Mouse (Mus musculus) intestine, embryonic 16.5 days (tissue): Measurements from ENCODE around the gene Fgf2. TPM values are rescaled to one million over a fixed set of nuclear protein-coding genes. Genes with fewer than 3 reads are reported as not detected.

ENCODE experiments used
- ATAC-seq: fragments of 200-750 bp; cut with Nextera tagmentation; 2 replicates; pipeline ENCODE4 v1.8.0; 2017; ENCODE audit warnings: moderate TSS enrichment, moderate library complexity
- H3K27ac ChIP-seq: fragments of 300-500 bp; sonication (generic); 2 replicates; pipeline ENCODE4 v1.5.1; 2014; ENCODE audit warnings: mild to moderate bottlenecking, low read length
- H3K27me3 ChIP-seq: fragments of 300-500 bp; sonication (generic); replicated peaks from 2 replicates; pipeline ENCODE4 v1.6.1; 2014; ENCODE audit warnings: low read length, control low read depth, mixed read lengths; ENCODE audit not compliant: control insufficient read depth, insufficient read depth
- H3K36me3 ChIP-seq: fragments of 300-500 bp; sonication (generic); 2 replicates; pipeline ENCODE4 v1.6.1; 2014; ENCODE audit warnings: low read length, control low read depth; ENCODE audit not compliant: control insufficient read depth, insufficient read depth
- H3K4me1 ChIP-seq: fragments of 300-500 bp; sonication (generic); 2 replicates; pipeline ENCODE4 v1.6.1; 2014; ENCODE audit warnings: low read length, control low read depth, mixed read lengths; ENCODE audit not compliant: control insufficient read depth, insufficient read depth
- H3K4me2 ChIP-seq: fragments of 300-500 bp; sonication (generic); 2 replicates; pipeline ENCODE4 v1.6.1; 2014; ENCODE audit warnings: low read depth, low read length, control low read depth
- H3K4me3 ChIP-seq: fragments of 300-500 bp; sonication (generic); 2 replicates; pipeline ENCODE4 v1.5.1; 2014; ENCODE audit warnings: mild to moderate bottlenecking, low read length
- H3K9ac ChIP-seq: fragments of 300-500 bp; sonication (generic); 2 replicates; pipeline ENCODE4 v1.6.1; 2014; ENCODE audit warnings: low read depth, low read length
- H3K9me3 ChIP-seq: fragments of 300-500 bp; sonication (generic); 2 replicates; pipeline ENCODE4 v1.6.1; 2016; ENCODE audit warnings: low read length, control low read depth; ENCODE audit not compliant: control insufficient read depth
- WGBS: fragments of 180-500 bp; shearing (Covaris S2); extraction: QIAGEN DNeasy Blood & Tissue Kit; methylation state at CpG from one replicate; pipeline ENCODE4 v1.1.7; 2014; 5-methylcytosine and 5-hydroxymethylcytosine counted together
- polyA plus RNA-seq: library from polyadenylated mRNA; unstranded; fragments of >200 nt; fragmentation: Nextera tagmentation; extraction: Ambion mirVana; gene quantifications from 2 replicates; pipeline ENCODE4 v1.2.1, GENCODE M21; 2015

Gene Fgf2
- polyA plus RNA-seq, 1 experiment from 2014 or later, result 2.1 TPM

DNA sequence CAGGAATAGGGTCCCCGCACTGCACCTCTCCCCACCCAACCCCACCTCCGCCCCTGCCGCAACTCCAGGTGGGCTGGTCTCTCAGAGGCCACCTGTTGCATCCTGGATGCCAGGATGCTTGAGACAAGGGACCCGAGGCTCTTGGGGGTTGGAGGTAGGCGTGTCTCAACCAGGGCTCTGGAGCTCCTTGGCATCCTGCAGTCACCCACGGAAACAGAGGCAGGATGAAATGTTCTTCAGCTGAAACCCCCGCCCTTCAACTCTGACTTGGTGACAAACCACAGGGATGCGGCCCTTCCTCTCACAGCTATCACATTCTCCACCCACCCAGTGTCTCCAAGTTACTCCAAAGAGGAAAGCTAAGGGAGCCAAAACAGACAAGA, 1.0 kb downstream of the Fgf2 start:
- H3K27ac ChIP-seq, result no peak overlapping the region
- ATAC-seq, result no peak
- H3K4me1 ChIP-seq, result peaks cover 12% of the 10 kb centered on the region
- H3K27me3 ChIP-seq, result peaks cover 19% of the 10 kb centered on the region; the same call in 1 of the 2 replicates
- 13% methylated on average over 8 of the region's 8 CpGs for WGBS
- H3K9me3 ChIP-seq, result no peaks in the 10 kb centered on the region
- H3K4me2 ChIP-seq, result peak overlapping the region; percentile 97
- peak overlapping the region; percentile 79 for H3K9ac ChIP-seq
- peak overlapping the region; percentile 72 for H3K4me3 ChIP-seq
- H3K36me3 ChIP-seq, result no peaks in the 10 kb centered on the region

DNA sequence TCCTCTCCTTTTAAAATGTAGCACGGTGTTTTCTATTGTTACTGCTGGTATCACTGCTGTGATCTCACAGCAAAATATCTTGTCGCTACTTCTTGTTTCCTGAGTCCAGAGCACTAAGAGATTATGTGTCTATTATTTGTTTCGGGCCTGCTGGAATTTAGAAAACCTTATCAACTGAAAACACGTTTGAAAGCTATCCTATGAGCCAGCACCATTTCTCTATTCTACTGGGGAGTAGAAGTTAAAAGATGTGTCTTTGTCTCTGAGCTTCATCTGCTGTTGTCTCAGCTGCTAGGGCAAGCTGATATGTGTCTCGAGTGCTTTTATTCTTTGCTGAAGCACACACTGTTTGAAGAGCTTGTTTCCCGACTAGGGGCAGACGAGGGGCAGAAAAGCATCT, 2.2 kb downstream of the Fgf2 start:
- no peak for ATAC-seq
- H3K9ac ChIP-seq, result no peak overlapping the region
- no peak overlapping the region for H3K27ac ChIP-seq
- H3K4me2 ChIP-seq, result no peak overlapping the region
- WGBS, result 68% methylated on average over 7 of the region's 7 CpGs
- no peaks in the 10 kb centered on the region for H3K9me3 ChIP-seq
- H3K4me1 ChIP-seq, result peaks cover 12% of the 10 kb centered on the region
- H3K36me3 ChIP-seq, result no peaks in the 10 kb centered on the region
- H3K27me3 ChIP-seq, result peaks cover 19% of the 10 kb centered on the region; the same call in 1 of the 2 replicates
- no peak overlapping the region for H3K4me3 ChIP-seq

DNA sequence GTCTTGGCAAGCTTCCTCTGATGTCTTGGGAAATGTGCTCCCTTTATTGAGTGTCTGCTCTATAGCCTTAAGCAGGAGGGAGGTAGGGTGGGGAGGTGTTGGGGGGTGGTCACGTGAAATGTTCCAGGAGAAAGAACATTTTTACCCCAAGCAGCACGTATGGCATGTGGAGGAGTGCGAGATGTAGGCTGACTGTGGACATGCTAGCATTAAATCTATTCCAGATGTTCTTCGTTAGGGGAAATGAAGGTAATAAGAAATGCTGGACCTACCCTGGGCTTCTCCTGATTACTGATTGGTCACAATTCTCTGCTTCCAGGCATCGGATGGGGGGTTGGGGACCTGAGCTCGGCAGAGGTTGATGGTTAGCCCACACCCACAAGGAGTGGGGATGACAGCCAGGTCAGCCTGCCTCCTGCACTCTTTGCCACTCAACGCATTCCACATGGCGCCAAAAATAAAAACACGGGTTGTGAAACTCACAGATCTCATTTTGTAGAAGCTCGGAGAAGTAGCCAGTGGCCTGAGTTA, 5.9 kb downstream of the Fgf2 start:
- Histone ChIP-seq H3K4me2 (no peak overlapping the region), H3K36me3 (no peaks in the 10 kb centered on the region), H3K9ac (no peak overlapping the region), H3K4me3 (no peak overlapping the region), H3K4me1 (peaks cover under 1% of the 10 kb centered on the region; the same call in 1 of the 2 replicates), H3K9me3 (no peaks in the 10 kb centered on the region), H3K27me3 (peaks cover 5% of the 10 kb centered on the region; the same call in 1 of the 2 replicates), H3K27ac (no peak overlapping the region)
- 81% methylated on average over 10 of the region's 10 CpGs for WGBS
- ATAC-seq, result no peak

DNA sequence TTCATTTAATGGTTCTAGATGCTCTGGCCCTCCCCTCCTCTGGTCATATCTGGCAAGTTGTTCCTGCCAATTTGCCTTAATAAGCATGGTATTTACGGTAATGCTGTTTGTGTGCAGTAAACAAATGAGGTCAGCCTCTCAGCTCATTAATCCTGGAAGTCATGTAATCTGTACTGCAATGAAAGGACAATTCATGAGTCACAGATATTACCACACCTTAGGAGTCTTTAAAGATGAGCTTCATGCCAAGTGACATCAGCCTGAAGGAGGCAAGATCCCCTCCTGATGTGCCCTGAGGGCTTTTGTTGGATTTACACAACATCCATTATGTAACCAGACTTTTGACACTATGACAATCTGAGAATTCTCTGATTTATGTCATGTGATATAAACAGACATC, 6.6 kb downstream of the Fgf2 start:
- no peak for ATAC-seq
- Histone ChIP-seq H3K27me3 (0 out of 2 replicates have a peak, but pooled peaks cover 2% of the 10 kb centered on the region), H3K4me1 (no peaks in the 10 kb centered on the region), H3K4me3 (no peak overlapping the region), H3K27ac (no peak overlapping the region), H3K9me3 (no peaks in the 10 kb centered on the region), H3K36me3 (no peaks in the 10 kb centered on the region), H3K9ac (no peak overlapping the region), H3K4me2 (no peak overlapping the region)
- 73% methylated on average over 1 of the region's 1 CpGs for WGBS

DNA sequence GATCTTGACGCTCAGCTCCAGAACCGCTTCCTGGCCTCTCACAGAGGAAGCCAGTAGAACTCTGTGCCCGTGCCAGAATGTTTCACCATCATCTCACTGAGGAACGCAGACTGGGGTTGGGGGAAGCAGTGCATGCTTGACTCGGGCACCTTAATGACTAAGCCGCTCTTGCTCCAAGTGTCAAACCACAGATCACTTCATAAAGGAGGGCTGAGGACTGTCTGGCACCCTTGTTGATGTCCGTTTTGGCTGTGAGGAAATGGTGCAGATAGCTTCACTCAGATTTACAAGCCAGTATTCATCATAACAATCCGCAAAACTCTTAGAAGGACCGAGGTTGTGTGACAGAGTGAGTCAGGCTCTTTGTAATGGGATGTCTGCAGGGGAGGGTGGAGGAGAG, 12.6 kb downstream of the Fgf2 start:
- no peaks in the 10 kb centered on the region for H3K36me3 ChIP-seq
- no peak for ATAC-seq
- WGBS, result 67% methylated on average over 9 of the region's 9 CpGs
- H3K4me3 ChIP-seq, result no peak overlapping the region
- H3K9me3 ChIP-seq, result no peaks in the 10 kb centered on the region
- no peak overlapping the region for H3K9ac ChIP-seq
- H3K4me1 ChIP-seq, result 0 out of 2 replicates have a peak, but pooled peaks cover 3% of the 10 kb centered on the region
- no peak overlapping the region for H3K4me2 ChIP-seq
- H3K27me3 ChIP-seq, result no peaks in the 10 kb centered on the region
- no peak overlapping the region; the same call in 1 of the 2 replicates for H3K27ac ChIP-seq

DNA sequence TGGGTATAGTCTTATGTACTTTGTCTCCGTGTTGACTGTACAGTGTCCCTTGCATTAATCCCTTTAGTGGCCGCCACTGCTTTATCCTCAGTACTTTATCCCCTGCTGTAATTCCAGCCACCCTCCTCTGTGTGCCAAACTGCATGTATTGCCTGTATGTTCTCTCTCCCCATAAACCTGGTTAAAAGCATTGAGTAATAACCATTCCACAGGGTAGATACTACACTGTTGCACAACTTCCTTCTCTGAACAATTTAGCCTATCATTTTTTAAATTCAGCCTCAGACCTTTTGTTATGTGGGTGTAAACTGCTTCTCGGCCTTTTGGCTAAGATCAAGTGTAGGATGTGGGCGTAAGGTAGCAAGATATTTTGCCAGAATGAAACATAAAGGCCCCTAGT, 17.0 kb downstream of the Fgf2 start:
- peaks cover 11% of the 10 kb centered on the region for H3K4me1 ChIP-seq
- H3K4me2 ChIP-seq, result no peak overlapping the region
- no peak overlapping the region for H3K4me3 ChIP-seq
- no peaks in the 10 kb centered on the region for H3K36me3 ChIP-seq
- no peaks in the 10 kb centered on the region for H3K27me3 ChIP-seq
- H3K9ac ChIP-seq, result no peak overlapping the region
- H3K9me3 ChIP-seq, result no peaks in the 10 kb centered on the region
- ATAC-seq, result peak; percentile 29; the same call in 1 of the 2 replicates
- no peak overlapping the region for H3K27ac ChIP-seq
- WGBS, result 85% methylated on average over 4 of the region's 4 CpGs

DNA sequence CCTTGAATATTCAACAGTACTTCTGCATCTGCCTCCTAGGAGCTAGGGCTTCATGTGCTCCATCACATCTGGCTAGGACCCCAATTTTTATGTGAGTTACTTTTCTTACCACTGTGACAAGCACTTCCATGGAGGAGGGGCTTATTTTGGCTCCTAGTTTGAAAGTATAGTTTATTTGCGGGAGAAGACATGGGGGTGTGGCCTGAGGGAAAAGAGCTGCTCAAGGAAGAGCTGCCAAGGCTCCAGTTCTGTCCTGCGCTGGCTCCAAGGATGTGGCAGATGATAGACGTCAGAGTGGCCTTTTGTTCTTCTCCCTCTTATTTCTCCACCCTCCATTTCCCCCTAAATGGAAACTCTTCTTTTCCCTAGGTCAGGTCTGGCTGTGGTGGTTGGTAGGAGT, 17.8 kb downstream of the Fgf2 start:
- WGBS, result 43% methylated on average over 3 of the region's 3 CpGs
- ATAC-seq, result peak; percentile 31; the same call in 1 of the 2 replicates
- Histone ChIP-seq H3K9ac (no peak overlapping the region), H3K4me3 (no peak overlapping the region), H3K4me1 (peaks cover 9% of the 10 kb centered on the region), H3K9me3 (no peaks in the 10 kb centered on the region), H3K36me3 (no peaks in the 10 kb centered on the region), H3K27ac (0 out of 2 replicates have a peak overlapping the region, but pooled peaks have one; percentile 3), H3K4me2 (no peak overlapping the region), H3K27me3 (no peaks in the 10 kb centered on the region)

DNA sequence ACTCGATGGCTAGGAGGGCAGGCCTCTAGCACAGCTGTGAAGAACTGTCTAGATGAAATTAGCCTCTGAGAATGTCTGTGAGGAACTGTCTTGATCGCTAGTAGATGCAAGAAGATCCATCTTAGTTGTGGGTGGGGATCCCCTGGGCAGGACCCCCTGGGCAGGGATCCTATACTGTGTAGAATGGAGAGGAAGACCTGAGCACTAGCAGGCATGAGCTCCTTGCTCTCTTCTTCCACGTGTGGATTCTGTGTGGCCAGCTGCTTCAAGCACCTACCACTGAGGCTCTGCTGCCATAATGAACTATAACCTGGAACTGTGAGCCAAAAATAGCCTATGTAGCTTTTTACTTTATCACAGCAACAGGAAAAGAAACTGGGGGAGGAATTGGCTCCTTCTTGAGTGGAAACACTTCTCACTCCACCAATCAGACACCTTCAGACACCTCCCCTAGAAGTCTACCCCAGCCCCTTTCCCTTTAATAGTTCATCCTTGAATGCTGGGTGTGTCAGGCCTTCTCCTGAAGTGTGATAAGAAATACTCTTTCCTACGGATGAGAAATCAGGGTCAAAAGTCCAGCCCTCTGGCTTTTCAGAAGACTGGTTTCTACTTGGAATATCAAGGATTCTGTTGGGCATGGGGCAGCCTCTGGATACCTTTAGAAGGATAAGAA, 18.4 kb downstream of the Fgf2 start:
- Histone ChIP-seq H3K4me1 (peaks cover 9% of the 10 kb centered on the region), H3K27ac (0 out of 2 replicates have a peak overlapping the region, but pooled peaks have one; percentile 3), H3K4me2 (no peak overlapping the region), H3K9ac (no peak overlapping the region), H3K27me3 (no peaks in the 10 kb centered on the region), H3K4me3 (no peak overlapping the region), H3K9me3 (no peaks in the 10 kb centered on the region), H3K36me3 (no peaks in the 10 kb centered on the region)
- 49% methylated on average over 4 of the region's 4 CpGs for WGBS
- ATAC-seq, result peak; percentile 86

DNA sequence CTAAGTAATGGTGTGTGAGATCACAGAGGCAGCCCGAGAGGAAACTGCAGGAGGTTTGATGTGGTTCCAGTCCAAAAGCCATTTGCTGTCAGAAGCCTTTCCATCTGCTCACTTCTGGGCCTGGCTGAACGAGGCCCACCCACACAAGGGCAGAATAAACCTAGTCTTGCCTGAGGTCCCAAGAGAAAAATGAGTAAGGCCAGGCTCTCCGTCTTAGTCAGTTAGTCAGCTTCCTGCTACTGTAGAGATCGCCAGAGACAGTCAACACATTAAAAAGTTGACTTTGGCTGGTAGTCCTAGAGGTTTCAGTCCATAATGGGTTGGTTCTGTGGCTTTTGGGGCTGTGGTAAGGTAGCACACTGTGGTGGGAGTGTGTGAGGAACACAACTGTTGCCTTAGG, 22.3 kb downstream of the Fgf2 start:
- H3K9me3 ChIP-seq, result no peaks in the 10 kb centered on the region
- no peak overlapping the region for H3K4me3 ChIP-seq
- WGBS, result 70% methylated on average over 4 of the region's 4 CpGs
- H3K9ac ChIP-seq, result no peak overlapping the region
- H3K36me3 ChIP-seq, result no peaks in the 10 kb centered on the region
- H3K27ac ChIP-seq, result no peak overlapping the region
- H3K4me1 ChIP-seq, result peaks cover 9% of the 10 kb centered on the region
- ATAC-seq, result no peak
- no peaks in the 10 kb centered on the region for H3K27me3 ChIP-seq
- H3K4me2 ChIP-seq, result no peak overlapping the region
